ENCODE assay signal across 8 mouse cellular contexts in the genomic region with DNA sequence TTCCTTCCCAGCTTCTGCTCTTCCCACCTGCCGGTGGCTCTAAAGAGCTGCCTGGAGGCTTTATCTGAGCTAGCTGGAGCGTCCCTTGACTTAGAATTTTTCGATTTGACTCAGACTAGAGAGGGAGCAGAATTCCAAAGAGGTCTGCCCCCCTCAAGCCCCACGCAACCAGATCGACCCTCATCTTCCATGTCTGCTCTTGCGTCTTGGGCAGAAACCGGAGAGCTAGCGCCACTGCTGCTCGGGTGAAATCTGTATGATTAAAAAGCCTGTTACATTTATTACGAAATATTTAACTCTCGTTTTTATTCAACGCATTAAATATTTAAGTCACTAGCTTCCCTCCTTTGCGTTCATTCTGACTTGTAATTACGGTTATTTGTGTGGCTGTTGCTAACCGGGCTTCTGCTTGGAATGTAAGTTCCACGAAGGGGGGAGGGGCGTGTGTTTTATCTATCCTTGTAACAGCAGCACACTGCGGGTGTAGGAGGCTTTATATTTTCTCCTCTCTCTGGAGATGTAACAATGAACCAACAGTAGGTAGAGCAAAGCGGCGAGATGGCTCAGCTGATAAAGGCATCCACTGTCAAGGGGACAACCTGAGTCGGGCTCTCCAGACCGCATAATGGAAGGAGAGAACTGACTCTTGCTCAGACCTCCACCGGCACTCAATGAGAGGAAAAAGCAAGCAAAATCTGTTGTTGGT. TPM values are rescaled to one million over a fixed set of nuclear protein-coding genes. Genes with fewer than 3 reads are reported as not detected.
A peak's percentile ranks its signal among the peaks of the same experiment; 100 is the strongest.
DNase-seq lines count a peak whose midpoint lies in the region; ATAC-seq and TF ChIP-seq lines count a peak whose summit lies in the region.

No protein-coding gene starts in this region.

- no peak for TF ChIP-seq POLR2A in myocyte (IDR thresholded peaks at IDR 0.05; ENCODE audit: insufficient read length, low read depth)

- H3K4me3 ChIP-seq in forebrain, postnatal 0 days (ENCODE audit: low read depth, low read length), result peak overlapping the region; percentile 51
- peak overlapping the region; percentile 52 for H3K4me3 ChIP-seq in limb, embryonic 11.5 days (ENCODE audit: low read depth, low read length)
- H3K4me3 ChIP-seq in myocyte, result peak overlapping the region; percentile 22

- peak overlapping the region; percentile 22 for H3ac ChIP-seq in myocyte (ENCODE audit: control insufficient read depth, insufficient read length)

- DNase-seq in layer of hippocampus, adult 11-12 months (ENCODE audit: low spot score), result peak; percentile 60
- DNase-seq in layer of hippocampus, postnatal 36 days, result no peak
- DNase-seq in c-Kit-positive CD71-positive TER-119-negative erythroid progenitor cells, embryonic 14.5 days (ENCODE audit: low read depth), result peak; percentile 83
- DNase-seq in forebrain, postnatal 0 days, result peak; percentile 78
- DNase-seq in limb, embryonic 11.5 days (ENCODE audit: low spot score), result peak; percentile 55
- no peak for DNase-seq in thymus, postnatal 0 days (ENCODE audit: low spot score)
- no peak for DNase-seq in urinary bladder, postnatal 4 days (ENCODE audit: low spot score in 2 of 2)

- H3K9me3 ChIP-seq in forebrain, postnatal 0 days (ENCODE audit: low read length), result no peaks in the 10 kb centered on the region
- H3K9me3 ChIP-seq in limb, embryonic 11.5 days (ENCODE audit: control insufficient read depth, low read length), result no peaks in the 10 kb centered on the region

- WGBS in forebrain, postnatal 0 days, result 3% methylated on average over 23 of the region's 23 CpGs
- 7% methylated on average over 23 of the region's 23 CpGs for WGBS in limb, embryonic 11.5 days

- H3K36me3 ChIP-seq in forebrain, postnatal 0 days (ENCODE audit: insufficient read depth), result no peaks in the 10 kb centered on the region
- no peaks in the 10 kb centered on the region for H3K36me3 ChIP-seq in limb, embryonic 11.5 days (ENCODE audit: control insufficient read depth, insufficient read depth, low read length)
- H3K36me3 ChIP-seq in myocyte (ENCODE audit: control insufficient read depth, insufficient read depth), result no peaks in the 10 kb centered on the region

- peak; percentile 48; the same call in 1 of the 2 replicates for TF ChIP-seq CTCF in forebrain, postnatal 0 days (IDR thresholded peaks at IDR 0.05; ENCODE audit: low read depth)

- peaks cover 14% of the 10 kb centered on the region; the same call in 1 of the 2 replicates for H3K4me1 ChIP-seq in forebrain, postnatal 0 days (ENCODE audit: insufficient read depth)
- H3K4me1 ChIP-seq in limb, embryonic 11.5 days (ENCODE audit: control insufficient read depth, insufficient read depth, low read length), result no peaks in the 10 kb centered on the region

- no peaks in the 10 kb centered on the region for H3K79me2 ChIP-seq in myocyte (ENCODE audit: control insufficient read depth, insufficient read depth)

- peak; percentile 34; the same call in 1 of the 2 replicates for ATAC-seq in forebrain, postnatal 0 days
- ATAC-seq in limb, embryonic 11.5 days (ENCODE audit: insufficient number of reproducible peaks, low FRiP score, low TSS enrichment, low read depth), result peak; percentile 11; the same call in 1 of the 2 replicates

- H3K27me3 ChIP-seq in forebrain, postnatal 0 days (ENCODE audit: insufficient read depth, low read length), result no peaks in the 10 kb centered on the region
- H3K27me3 ChIP-seq in limb, embryonic 11.5 days (ENCODE audit: control insufficient read depth, insufficient read depth, low read length), result peaks cover 28% of the 10 kb centered on the region
- peaks cover 5% of the 10 kb centered on the region for H3K27me3 ChIP-seq in myocyte (ENCODE audit: control insufficient read depth, insufficient read depth, insufficient read length)

- H3K9ac ChIP-seq in forebrain, postnatal 0 days, result peak overlapping the region; percentile 72
- peak overlapping the region; percentile 70 for H3K9ac ChIP-seq in limb, embryonic 11.5 days (ENCODE audit: low read length)

- H3K4me2 ChIP-seq in forebrain, postnatal 0 days (ENCODE audit: low read depth), result peak overlapping the region; percentile 80
- peak overlapping the region; percentile 97 for H3K4me2 ChIP-seq in limb, embryonic 11.5 days (ENCODE audit: low read depth, severe bottlenecking)
- peak overlapping the region; percentile 90 for H3K4me2 ChIP-seq in myocyte (ENCODE audit: low read depth)

- peak overlapping the region; percentile 93 for H3K27ac ChIP-seq in forebrain, postnatal 0 days (ENCODE audit: low read depth, low read length)
- H3K27ac ChIP-seq in limb, embryonic 11.5 days (replicated peaks; ENCODE audit: low read depth, low read length), result no peak overlapping the region

TF ChIP-seq in myocyte, 11 proteins besides CTCF, POLR2A, EP300 and RAD21:
- TF ChIP-seq TCF12 (IDR thresholded peaks at IDR 0.05; ENCODE audit: insufficient read depth, poor library complexity, severe bottlenecking) (no peak), SRF (IDR thresholded peaks at IDR 0.05; ENCODE audit: control insufficient read depth, insufficient read length, low read depth) (no peak), USF1 (IDR thresholded peaks at IDR 0.05; ENCODE audit: low read depth) (no peak), E2F4 (IDR thresholded peaks at IDR 0.05; ENCODE audit: insufficient read depth) (no peak), MAX (IDR thresholded peaks at IDR 0.05; ENCODE audit: low read depth) (no peak), TCF3 (IDR thresholded peaks at IDR 0.05; ENCODE audit: insufficient read length, low read depth) (no peak), REST (IDR thresholded peaks at IDR 0.05; ENCODE audit: insufficient read depth, insufficient read length) (no peak), MYOD1 (IDR thresholded peaks at IDR 0.05; ENCODE audit: control insufficient read depth in 1 of 3, insufficient read length in 2 of 3, low read depth in 2 of 3) (no peak), POLR2AphosphoS2 (IDR thresholded peaks at IDR 0.05; ENCODE audit: insufficient read length, low read depth) (no peak), CEBPB (IDR thresholded peaks at IDR 0.05; ENCODE audit: insufficient read depth, poor library complexity, severe bottlenecking) (no peak), MYOG (IDR thresholded peaks at IDR 0.05; ENCODE audit: control insufficient read depth in 1 of 3, insufficient read depth in 1 of 3, insufficient read length in 2 of 3, low read depth in 2 of 3) (no peak)
TF ChIP-seq in myocyte: peak in this region for 0.

RNA-seq across cellular contexts. Expression of a gene that starts 8.6 kb away (rescaled TPM):
- total RNA-seq in layer of hippocampus, postnatal 36 days (2021), result 10 to 100 TPM; 40.7 to 45.9 TPM
- 116 and 135 TPM in 2 replicates for total RNA-seq in forebrain, postnatal 0 days (2014; rRNA removed)
- polyA plus RNA-seq in forebrain, postnatal 0 days (2015; fragmentation: Nextera tagmentation; extraction: Ambion mirVana), result 31.1 and 32.6 TPM in 2 replicates
- 9.6 and 9.8 TPM in 2 replicates for polyA plus RNA-seq in limb, embryonic 11.5 days (2014; fragmentation: Nextera tagmentation; extraction: Ambion mirVana)
- polyA plus RNA-seq in myocyte (2012; fragmentation: generic; extraction: Trizol), result 49.3 TPM
- polyA plus RNA-seq in thymus, postnatal 0 days (2015; fragmentation: Nextera tagmentation; extraction: Ambion mirVana), result 9.4 and 11.0 TPM in 2 replicates

RNA-seq across cellular contexts. Expression of a gene that starts 55.9 kb away (rescaled TPM):
- total RNA-seq in layer of hippocampus, postnatal 36 days (2021), result not detected
- not detected in 2 replicates for total RNA-seq in forebrain, postnatal 0 days (2014; rRNA removed)
- polyA plus RNA-seq in forebrain, postnatal 0 days (2015; fragmentation: Nextera tagmentation; extraction: Ambion mirVana), result not detected in 2 replicates
- 4.3 and 4.6 TPM in 2 replicates for polyA plus RNA-seq in limb, embryonic 11.5 days (2014; fragmentation: Nextera tagmentation; extraction: Ambion mirVana)
- polyA plus RNA-seq in myocyte (2012; fragmentation: generic; extraction: Trizol), result 0.41 TPM
- polyA plus RNA-seq in thymus, postnatal 0 days (2015; fragmentation: Nextera tagmentation; extraction: Ambion mirVana), result 2.0 and 2.2 TPM in 2 replicates

RNA-seq across cellular contexts. Expression of a gene that starts 57.7 kb away (rescaled TPM):
- 10 to 100 TPM; 26.3 to 26.9 TPM for total RNA-seq in layer of hippocampus, postnatal 36 days (2021)
- 30.8 and 33.0 TPM in 2 replicates for total RNA-seq in forebrain, postnatal 0 days (2014; rRNA removed)
- 58.5 and 64.2 TPM in 2 replicates for polyA plus RNA-seq in forebrain, postnatal 0 days (2015; fragmentation: Nextera tagmentation; extraction: Ambion mirVana)
- 176 and 182 TPM in 2 replicates for polyA plus RNA-seq in limb, embryonic 11.5 days (2014; fragmentation: Nextera tagmentation; extraction: Ambion mirVana)
- 83.0 TPM for polyA plus RNA-seq in myocyte (2012; fragmentation: generic; extraction: Trizol)
- polyA plus RNA-seq in thymus, postnatal 0 days (2015; fragmentation: Nextera tagmentation; extraction: Ambion mirVana), result 208 and 209 TPM in 2 replicates

Comparison
In these comparisons a context has a peak if more than half of its experiments do, and no peak if none do; other contexts are left out.
1. DNase-seq: peak in layer of hippocampus, adult 11-12 months (single experiment), c-Kit-positive CD71-positive TER-119-negative erythroid progenitor cells, embryonic 14.5 days (single experiment), forebrain, postnatal 0 days (single experiment) and limb, embryonic 11.5 days (single experiment); none in layer of hippocampus, postnatal 36 days (0 of 2), thymus, postnatal 0 days (single experiment) and urinary bladder, postnatal 4 days (0 of 2).
2. Peak in every context shown above with its lines, with median percentiles within 50 percentile points of each other: H3K4me2 ChIP-seq and H3K4me3 ChIP-seq.